In the genomic region with DNA sequence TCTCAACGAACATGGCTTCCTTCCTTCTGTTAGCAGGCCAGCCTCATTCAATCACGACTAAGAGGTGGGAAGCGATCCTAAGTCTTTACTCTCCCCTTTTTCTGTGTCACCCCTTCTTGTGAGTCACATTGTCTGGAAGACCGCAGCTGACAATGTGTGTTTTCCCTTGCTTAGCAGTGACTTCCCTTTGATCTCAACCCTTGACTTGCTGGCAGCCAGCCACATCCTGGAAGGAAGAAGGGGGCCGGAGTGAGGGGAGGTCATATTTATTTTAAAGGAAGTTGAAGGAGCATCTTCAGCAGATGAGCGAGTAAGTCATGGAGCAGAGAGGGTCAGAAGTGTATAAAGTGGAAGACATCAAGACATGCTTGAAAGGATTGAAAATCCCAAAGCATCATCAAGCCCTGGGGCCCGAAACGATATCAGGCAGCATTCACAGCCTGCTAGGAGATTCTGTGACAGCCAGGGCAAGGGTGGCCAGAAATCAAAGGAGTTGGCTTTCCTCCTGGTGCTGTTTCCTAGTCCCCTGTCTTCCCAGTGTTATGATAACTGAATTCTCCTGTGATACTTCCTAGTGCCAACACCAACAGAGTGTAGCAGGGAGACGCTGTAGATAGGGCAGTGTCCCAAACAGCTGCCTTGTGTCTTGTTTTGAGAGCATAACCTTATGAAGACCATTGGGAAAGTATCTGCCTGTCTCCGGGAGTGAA, we compare ENCODE assay signal across 8 mouse cellular contexts.
DNase-seq lines count a peak whose midpoint lies in the region; ATAC-seq lines count a peak whose summit lies in the region.

No protein-coding gene starts in this region.

- 6% methylated on average over 10 of the region's 10 CpGs for WGBS in kidney, embryonic 14.5 days
- 52% methylated on average over 10 of the region's 10 CpGs for WGBS in hindbrain, embryonic 11.5 days
- WGBS in midbrain, embryonic 10.5 days, result 67% methylated on average over 10 of the region's 10 CpGs

- no peaks in the 10 kb centered on the region for H3K9me3 ChIP-seq in kidney, embryonic 14.5 days (ENCODE audit: control insufficient read depth, low read length)
- no peaks in the 10 kb centered on the region for H3K9me3 ChIP-seq in hindbrain, embryonic 11.5 days (ENCODE audit: control insufficient read depth, low read length)
- no peaks in the 10 kb centered on the region for H3K9me3 ChIP-seq in midbrain, embryonic 10.5 days (replicated peaks)

- H3K4me3 ChIP-seq in kidney, embryonic 14.5 days (ENCODE audit: low read length), result no peak overlapping the region
- no peak overlapping the region for H3K4me3 ChIP-seq in hindbrain, embryonic 11.5 days (ENCODE audit: low read depth, low read length)
- H3K4me3 ChIP-seq in midbrain, embryonic 10.5 days, result no peak overlapping the region

- peak overlapping the region; percentile 88 for H3K27ac ChIP-seq in kidney, embryonic 14.5 days (ENCODE audit: low read depth, low read length)
- H3K27ac ChIP-seq in hindbrain, embryonic 11.5 days (ENCODE audit: low read depth, low read length), result no peak overlapping the region
- H3K27ac ChIP-seq in midbrain, embryonic 10.5 days (replicated peaks), result no peak overlapping the region

- H3K4me2 ChIP-seq in kidney, embryonic 14.5 days (replicated peaks; ENCODE audit: low read depth, low read length), result 0 out of 2 replicates have a peak overlapping the region, but pooled peaks have one; percentile 4
- no peak overlapping the region for H3K4me2 ChIP-seq in hindbrain, embryonic 11.5 days (replicated peaks; ENCODE audit: low read depth, low read length)

- H3K27me3 ChIP-seq in kidney, embryonic 14.5 days (ENCODE audit: control insufficient read depth, insufficient read depth, low read length), result no peaks in the 10 kb centered on the region
- no peaks in the 10 kb centered on the region for H3K27me3 ChIP-seq in hindbrain, embryonic 11.5 days (ENCODE audit: control insufficient read depth, insufficient read depth, low read length)
- H3K27me3 ChIP-seq in midbrain, embryonic 10.5 days (ENCODE audit: low read depth, poor library complexity, severe bottlenecking), result peaks cover 16% of the 10 kb centered on the region; the same call in 1 of the 2 replicates

- peak; percentile 40 to 47 for DNase-seq in cerebellum, postnatal 14 days
- no peak for DNase-seq in cerebellum, adult 9-10 months
- DNase-seq in heart, adult 11 months, result peak; percentile 97
- peak; percentile 50 for DNase-seq in lung, postnatal 25 days (ENCODE audit: low spot score)
- DNase-seq in thymus, postnatal 0 days (ENCODE audit: low spot score), result no peak
- no peak for DNase-seq in hindbrain, embryonic 11.5 days (ENCODE audit: low spot score)
- DNase-seq in midbrain, embryonic 10.5 days (ENCODE audit: low spot score), result no peak

- H3K36me3 ChIP-seq in kidney, embryonic 14.5 days (ENCODE audit: control insufficient read depth, insufficient read depth, low read length), result no peaks in the 10 kb centered on the region
- H3K36me3 ChIP-seq in hindbrain, embryonic 11.5 days (ENCODE audit: control insufficient read depth, insufficient read depth, low read length), result no peaks in the 10 kb centered on the region
- H3K36me3 ChIP-seq in midbrain, embryonic 10.5 days, result no peaks in the 10 kb centered on the region

- no peak overlapping the region for H3K9ac ChIP-seq in kidney, embryonic 14.5 days (ENCODE audit: low read depth, low read length)
- no peak overlapping the region for H3K9ac ChIP-seq in hindbrain, embryonic 11.5 days (ENCODE audit: low read depth, low read length)

- H3K4me1 ChIP-seq in kidney, embryonic 14.5 days (ENCODE audit: control insufficient read depth, insufficient read depth, low read length), result peaks cover 23% of the 10 kb centered on the region; the same call in 1 of the 2 replicates
- no peaks in the 10 kb centered on the region for H3K4me1 ChIP-seq in hindbrain, embryonic 11.5 days (replicated peaks; ENCODE audit: control insufficient read depth, insufficient read depth, low read length)
- peaks cover 9% of the 10 kb centered on the region for H3K4me1 ChIP-seq in midbrain, embryonic 10.5 days

- peak; percentile 89 for ATAC-seq in kidney, embryonic 14.5 days (ENCODE audit: low FRiP score, low TSS enrichment)
- no peak for ATAC-seq in hindbrain, embryonic 11.5 days (ENCODE audit: low FRiP score)

Comparison
In these comparisons a context has a peak if more than half of its experiments do, and no peak if none do; other contexts are left out.
1. DNase-seq: peak in cerebellum, postnatal 14 days (2 of 2), heart, adult 11 months (single experiment) and lung, postnatal 25 days (single experiment); none in cerebellum, adult 9-10 months (single experiment), thymus, postnatal 0 days (single experiment), hindbrain, embryonic 11.5 days (single experiment) and midbrain, embryonic 10.5 days (single experiment).